8 mouse cellular contexts compared by ENCODE assay signal in the genomic region with DNA sequence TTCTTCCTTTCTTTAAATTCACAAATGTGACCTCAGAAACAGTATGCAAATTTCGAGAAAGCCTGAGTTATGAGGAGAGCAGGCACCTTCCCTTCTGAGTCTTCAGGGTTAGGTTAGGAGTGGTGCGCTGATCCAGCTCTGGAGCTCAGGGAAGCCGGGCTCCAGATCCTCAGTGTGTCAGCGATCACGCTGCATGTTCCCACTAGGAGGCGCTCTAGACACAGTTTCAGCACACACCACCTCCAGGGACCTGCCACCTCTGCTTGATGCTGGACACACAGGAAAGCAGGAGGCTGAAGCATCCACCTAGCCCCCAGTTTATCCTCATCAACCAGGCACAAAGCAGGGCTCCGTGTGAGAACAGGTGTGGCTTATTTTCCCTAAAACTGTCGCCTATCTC.
A peak's percentile ranks its signal among the peaks of the same experiment; 100 is the strongest.
DNase-seq lines count a peak whose midpoint lies in the region; ATAC-seq and TF ChIP-seq lines count a peak whose summit lies in the region.
"Had no signal": no experiment of that assay in that cellular context is flagged by ENCODE, and none has a peak within 500 bp of the region (broad histone marks: within the 10 kb centered on the region; RNA-seq: fewer than 3 reads in every experiment).

No protein-coding gene starts in this region.

- peak; percentile 59 for DNase-seq in adrenal gland, adult 2 months
- DNase-seq in cerebellum, adult 8-10 months, result peak; percentile 46
- DNase-seq in frontal cortex, postnatal 10 days (ENCODE audit: low spot score in 2 of 2), result peak; percentile 25 to 71
- DNase-seq in kidney, adult 2 months, result peak; percentile 64
- DNase-seq in left cerebral cortex, postnatal 25 days (ENCODE audit: low spot score in 2 of 2), result peak; percentile 80 to 84
- DNase-seq in midbrain, embryonic 14.5 days, result peak; percentile 92
- DNase-seq in spleen, postnatal 36 days (ENCODE audit: low spot score in 2 of 2), result peak; percentile 55 to 60

- TF ChIP-seq POLR2A in kidney, adult 2 months (IDR thresholded peaks at IDR 0.05; ENCODE audit: low read depth, low read length), result no peak

- no peaks in the 10 kb centered on the region for H3K4me1 ChIP-seq in kidney, adult 2 months (ENCODE audit: control insufficient read depth, insufficient read depth, low read length)
- H3K4me1 ChIP-seq in midbrain, embryonic 14.5 days (ENCODE audit: control insufficient read depth, insufficient read depth, low read length), result no peaks in the 10 kb centered on the region
- H3K4me1 ChIP-seq: liver, embryonic 15.5 days had no signal

- no peak overlapping the region for H3K4me2 ChIP-seq in midbrain, embryonic 14.5 days (ENCODE audit: low read length)
- H3K4me2 ChIP-seq: liver, embryonic 15.5 days had no signal

- H3K27ac ChIP-seq in kidney, adult 2 months (ENCODE audit: insufficient read depth, low read depth, low read length), result no peak overlapping the region
- no peak overlapping the region for H3K27ac ChIP-seq in midbrain, embryonic 14.5 days (replicated peaks; ENCODE audit: low read depth, low read length)
- H3K27ac ChIP-seq: liver, embryonic 15.5 days had no signal

- H3K4me3 ChIP-seq in kidney, adult 2 months (ENCODE audit: insufficient read depth, low read depth, low read length), result no peak overlapping the region
- no peak overlapping the region for H3K4me3 ChIP-seq in midbrain, embryonic 14.5 days (replicated peaks; ENCODE audit: low read depth, low read length)
- H3K4me3 ChIP-seq: liver, embryonic 15.5 days had no signal

- no peaks in the 10 kb centered on the region for H3K27me3 ChIP-seq in kidney, adult 2 months (replicated peaks; ENCODE audit: control insufficient read depth, insufficient read depth, low read length)
- H3K27me3 ChIP-seq in midbrain, embryonic 14.5 days (ENCODE audit: control insufficient read depth, insufficient read depth, low read length), result no peaks in the 10 kb centered on the region
- H3K27me3 ChIP-seq: liver, embryonic 15.5 days had no signal

- 9% methylated on average over 8 of the region's 8 CpGs for WGBS in kidney, adult 2 months
- WGBS in midbrain, embryonic 14.5 days, result 7% methylated on average over 8 of the region's 8 CpGs

- no peak for ATAC-seq in midbrain, embryonic 14.5 days (ENCODE audit: low FRiP score, low TSS enrichment)

- intact Hi-C loops in left cerebral cortex, postnatal 25 days (cut with DNase I), result loop anchor here (1.0 to 5.0 kb wide), 6 partner anchors 126 to 824 kb away; a partner anchor contains a TSS

- TF ChIP-seq CTCF in kidney, adult 2 months (conservative IDR thresholded peaks at IDR 0.05; ENCODE audit: insufficient read depth, insufficient read length, low read depth, low read length), result peak; percentile 95

- no peaks in the 10 kb centered on the region for H3K36me3 ChIP-seq in kidney, adult 2 months (ENCODE audit: control insufficient read depth, insufficient read depth, low read length)
- H3K36me3 ChIP-seq in midbrain, embryonic 14.5 days (ENCODE audit: control insufficient read depth, insufficient read depth, low read length), result no peaks in the 10 kb centered on the region
- H3K36me3 ChIP-seq: liver, embryonic 15.5 days had no signal

- H3K9me3 ChIP-seq in midbrain, embryonic 14.5 days (ENCODE audit: control insufficient read depth, low read length), result no peaks in the 10 kb centered on the region
- H3K9me3 ChIP-seq: liver, embryonic 15.5 days had no signal

- no peak overlapping the region for H3K9ac ChIP-seq in midbrain, embryonic 14.5 days (replicated peaks; ENCODE audit: low read length)
- H3K9ac ChIP-seq: liver, embryonic 15.5 days had no signal
